Mouse (Mus musculus) erythroblast, embryonic 14.5 days (primary cell): ENCODE results near the gene Myt1l. TPM values are rescaled to one million over a fixed set of nuclear protein-coding genes. Genes with fewer than 3 reads are reported as not detected.

Experiments used
- H3K27me3 ChIP-seq: 2 replicates; pipeline ENCODE4 v1.6.1; 2012; ENCODE audit warnings: inconsistent platforms; ENCODE audit not compliant: control insufficient read depth
- H3K36me3 ChIP-seq: 2 replicates; pipeline ENCODE4 v1.6.1; 2012; ENCODE audit warnings: mild to moderate bottlenecking, inconsistent platforms; ENCODE audit not compliant: control insufficient read depth
- H3K4me1 ChIP-seq: 2 replicates; pipeline ENCODE4 v1.6.1; 2012; ENCODE audit warnings: inconsistent platforms; ENCODE audit not compliant: control insufficient read depth
- H3K4me3 ChIP-seq: replicated peaks from 2 replicates; pipeline ENCODE3; 2012; ENCODE audit warnings: moderate library complexity, mild to moderate bottlenecking, inconsistent platforms
- H3K9me3 ChIP-seq: 2 replicates; pipeline ENCODE4 v1.6.1; 2012; ENCODE audit warnings: low read length, inconsistent platforms, mixed read lengths; ENCODE audit not compliant: control insufficient read depth
- GATA1 ChIP-seq: IDR thresholded peaks from 2 replicates; pipeline ENCODE4 v1.6.1; 2012; ENCODE audit warnings: low read length, inconsistent platforms, mixed read lengths
- TAL1 ChIP-seq: IDR thresholded peaks from 3 replicates; pipeline ENCODE4 v1.6.1; 2012; ENCODE audit warnings: low read length, inconsistent platforms, mixed read lengths
- polyA plus RNA-seq: library from polyadenylated mRNA; stranded (reverse); fragments of >175 nt; gene quantifications from 2 replicates; pipeline ENCODE4 v1.2.3, GENCODE M21; 2012

Gene Myt1l
- not detected in 2 replicates for polyA plus RNA-seq

- Histone ChIP-seq H3K27me3 (peaks cover 13% of the 10 kb centered on the region), H3K9me3 (no peaks in the 10 kb centered on the region), H3K36me3 (no peaks in the 10 kb centered on the region), H3K4me1 (no peaks in the 10 kb centered on the region), H3K4me3 (no peak within 1 kb of the TSS)
- no peak for TF ChIP-seq GATA1
Observed at GRCm38 (mm10) chr12:29528031-29528771, at the start of gene Myt1l. Gene Myt1l, plus strand, starts transcription at chr12:29528384.

- H3K27me3 ChIP-seq, result no peaks in the 10 kb centered on the region
- H3K4me3 ChIP-seq, result no peak overlapping the region
- H3K9me3 ChIP-seq, result no peaks in the 10 kb centered on the region
- H3K36me3 ChIP-seq, result no peaks in the 10 kb centered on the region
- TF ChIP-seq GATA1, result no peak
- TF ChIP-seq TAL1, result no peak
- H3K4me1 ChIP-seq, result no peaks in the 10 kb centered on the region
Observed at GRCm38 (mm10) chr12:29486424-29487035, 41.7 kb upstream of the Myt1l start.

- H3K36me3 ChIP-seq, result no peaks in the 10 kb centered on the region
Observed at GRCm38 (mm10) chr12:29526236-29526644, 1.9 kb upstream of the Myt1l start.

GRCm38 (mm10) chr12:29527048-29527761 lies 979 bp upstream of the Myt1l start:
- H3K4me3 ChIP-seq, result no peak overlapping the region
- H3K36me3 ChIP-seq, result no peaks in the 10 kb centered on the region
- TF ChIP-seq GATA1 (no peak), TAL1 (no peak)
- H3K4me1 ChIP-seq, result no peaks in the 10 kb centered on the region
- peaks cover 10% of the 10 kb centered on the region for H3K27me3 ChIP-seq
- no peaks in the 10 kb centered on the region for H3K9me3 ChIP-seq

More at GRCm38 (mm10) chr12:29526236-29526644, 1.9 kb upstream of the Myt1l start:
- Histone ChIP-seq H3K27me3 (peaks cover 10% of the 10 kb centered on the region), H3K4me1 (no peaks in the 10 kb centered on the region), H3K9me3 (no peaks in the 10 kb centered on the region), H3K4me3 (no peak overlapping the region)
- TF ChIP-seq GATA1, result no peak
- no peak for TF ChIP-seq TAL1

GRCm38 (mm10) chr12:29530241-29530725 lies 2.1 kb downstream of the Myt1l start:
- TF ChIP-seq GATA1 (no peak), TAL1 (no peak)
- H3K9me3 ChIP-seq, result no peaks in the 10 kb centered on the region
- no peaks in the 10 kb centered on the region for H3K4me1 ChIP-seq
- H3K27me3 ChIP-seq, result peaks cover 30% of the 10 kb centered on the region
- H3K4me3 ChIP-seq, result no peak overlapping the region
- H3K36me3 ChIP-seq, result no peaks in the 10 kb centered on the region

GRCm38 (mm10) chr12:29530823-29531222 lies 2.6 kb downstream of the Myt1l start:
- H3K9me3 ChIP-seq, result no peaks in the 10 kb centered on the region

GRCm38 (mm10) chr12:29533071-29533876 lies 5.1 kb downstream of the Myt1l start:
- no peak for TF ChIP-seq TAL1
- no peak for TF ChIP-seq GATA1

More at GRCm38 (mm10) chr12:29530823-29531222, 2.6 kb downstream of the Myt1l start:
- Histone ChIP-seq H3K27me3 (peaks cover 30% of the 10 kb centered on the region), H3K4me3 (no peak overlapping the region), H3K36me3 (no peaks in the 10 kb centered on the region), H3K4me1 (no peaks in the 10 kb centered on the region)
- TF ChIP-seq TAL1 (no peak), GATA1 (no peak)

GRCm38 (mm10) chr12:29534326-29534725 lies 6.1 kb downstream of the Myt1l start:
- Histone ChIP-seq H3K27me3 (peaks cover 21% of the 10 kb centered on the region), H3K36me3 (no peaks in the 10 kb centered on the region), H3K4me3 (no peak overlapping the region), H3K4me1 (no peaks in the 10 kb centered on the region), H3K9me3 (no peaks in the 10 kb centered on the region)
- TF ChIP-seq GATA1 (no peak), TAL1 (no peak)

More at GRCm38 (mm10) chr12:29533071-29533876, 5.1 kb downstream of the Myt1l start:
- no peaks in the 10 kb centered on the region for H3K4me1 ChIP-seq
- no peaks in the 10 kb centered on the region for H3K9me3 ChIP-seq
- no peak overlapping the region for H3K4me3 ChIP-seq
- H3K27me3 ChIP-seq, result peaks cover 23% of the 10 kb centered on the region
- H3K36me3 ChIP-seq, result no peaks in the 10 kb centered on the region
